Mouse (Mus musculus): ENCODE measurements at regions not wholly inside any gene's neighbourhood (a gene's known extent, or its start where the extent isn't known, plus 50 kb on each side); places are given as distances from the start of the nearest gene placed in this dataset.

DNA sequence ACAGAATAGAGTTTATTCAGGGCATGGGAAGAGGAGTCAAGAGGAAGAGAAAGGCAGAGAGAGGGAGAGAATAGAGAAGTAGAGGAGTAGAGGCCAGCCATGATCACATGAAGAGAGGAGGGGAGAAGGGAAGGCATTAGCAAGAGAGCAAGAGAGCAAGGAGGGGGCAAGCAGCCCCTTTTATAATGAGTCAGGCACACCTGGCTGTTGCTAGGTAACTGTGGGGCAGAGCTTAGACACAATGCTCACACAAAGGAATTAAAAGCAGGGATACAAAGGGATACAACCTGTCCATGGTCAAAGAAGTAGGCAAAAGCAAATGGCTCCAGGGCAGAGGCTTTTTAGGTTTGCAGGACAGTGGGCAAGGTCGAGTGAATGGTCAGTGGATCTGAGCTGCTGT, 153.5 kb upstream of the Rreb1 start:
- no peaks in the 10 kb centered on the region for H3K9me3 ChIP-seq (replicated peaks)
- no peak overlapping the region for H3K4me3 ChIP-seq
- H3K4me2 ChIP-seq: no peak overlapping the region
- H3K27me3 ChIP-seq: no peaks in the 10 kb centered on the region
- no peak overlapping the region for H3K27ac ChIP-seq
- 59% methylated on average over 1 of the region's 1 CpGs for WGBS
- H3K36me3 ChIP-seq: no peaks in the 10 kb centered on the region
- H3K9ac ChIP-seq: no peak overlapping the region
- ATAC-seq (replicated peaks; ENCODE audit: insufficient number of reproducible peaks, insufficient read depth, low FRiP score, low read depth): no peak
- peaks cover 37% of the 10 kb centered on the region for H3K4me1 ChIP-seq (replicated peaks)

DNA sequence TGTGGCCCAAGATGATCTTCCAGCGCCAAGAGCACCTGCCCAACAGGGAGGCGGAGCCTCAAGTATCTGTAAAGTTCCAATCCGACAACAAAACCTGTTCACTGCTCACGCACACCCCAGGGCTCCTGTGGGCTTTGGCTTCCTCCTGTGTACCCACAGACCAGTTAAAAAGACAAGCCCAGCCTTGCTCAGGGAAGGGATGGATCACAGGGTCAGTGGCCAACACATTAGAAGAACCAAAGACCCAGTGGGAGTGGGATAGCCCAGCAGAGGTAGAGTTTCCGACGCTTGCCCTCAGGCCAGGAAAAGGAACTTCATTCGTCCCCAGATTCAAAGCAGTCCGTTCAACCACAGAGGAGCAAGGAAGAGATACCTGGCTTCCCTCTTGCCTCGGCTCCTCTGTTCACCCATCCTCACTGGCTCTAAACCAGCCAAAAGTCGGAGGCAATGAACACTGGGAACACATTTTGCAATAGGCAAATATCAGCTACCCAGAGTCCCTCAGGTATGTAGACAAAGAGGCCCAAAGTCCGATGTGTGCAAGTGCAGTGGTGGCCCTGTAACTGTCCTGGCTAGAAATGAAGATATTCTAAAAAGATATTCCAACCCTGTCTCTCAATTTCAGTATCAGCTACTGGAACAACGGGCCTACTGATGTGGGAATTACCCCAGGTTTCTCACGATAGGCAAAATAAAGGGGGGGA, 152.5 kb upstream of the Rreb1 start:
- WGBS: 88% methylated on average over 13 of the region's 13 CpGs
- H3K4me1 ChIP-seq (replicated peaks): peaks cover 31% of the 10 kb centered on the region
- H3K27ac ChIP-seq: no peak overlapping the region
- H3K9ac ChIP-seq: no peak overlapping the region
- no peaks in the 10 kb centered on the region for H3K9me3 ChIP-seq (replicated peaks)
- no peak overlapping the region for H3K4me2 ChIP-seq
- no peaks in the 10 kb centered on the region for H3K36me3 ChIP-seq
- no peaks in the 10 kb centered on the region for H3K27me3 ChIP-seq
- H3K4me3 ChIP-seq: no peak overlapping the region
- no peak for ATAC-seq (replicated peaks; ENCODE audit: insufficient number of reproducible peaks, insufficient read depth, low FRiP score, low read depth)

DNA sequence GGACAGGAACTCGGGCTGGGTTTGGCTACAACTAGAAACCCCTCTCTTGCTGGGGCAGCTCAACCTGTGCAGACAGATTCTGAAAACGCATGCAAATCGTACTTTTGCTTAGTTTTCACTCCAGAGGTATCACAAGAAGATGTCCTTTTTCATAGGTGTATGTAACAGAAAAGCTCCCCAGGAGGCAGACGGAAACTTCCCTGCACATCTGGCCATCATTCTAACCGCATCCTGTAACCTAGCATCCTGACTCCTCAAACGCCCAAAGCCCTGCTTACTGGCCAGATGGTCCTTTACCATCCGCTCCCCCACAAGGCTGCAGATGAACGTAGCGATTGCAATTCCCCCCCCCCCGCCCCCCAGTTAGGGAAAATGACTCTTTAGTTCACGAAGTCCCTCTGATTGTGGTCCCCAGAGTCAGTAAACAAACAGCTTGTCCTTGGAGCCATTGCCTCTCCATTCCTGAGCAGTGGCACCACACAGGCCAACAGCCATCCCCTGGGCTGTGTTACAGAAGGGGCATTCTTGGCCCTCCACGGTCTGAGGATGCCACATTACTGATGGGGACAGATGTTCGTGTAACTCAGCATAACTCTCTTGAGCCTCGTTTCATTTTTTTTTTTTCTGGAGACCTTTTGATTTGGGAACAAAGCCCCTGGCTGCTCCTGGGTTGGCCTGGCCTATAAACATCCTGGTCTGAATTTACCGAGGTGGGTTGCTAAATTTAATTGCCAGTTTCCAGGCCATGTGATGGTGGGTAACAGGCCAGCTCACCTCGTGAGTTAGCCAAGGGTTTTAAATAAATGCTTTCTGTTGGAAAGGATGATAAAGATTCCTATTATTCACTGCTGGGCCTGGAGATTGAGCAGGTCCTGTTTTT, 149.6 kb upstream of the Rreb1 start:
- no peaks in the 10 kb centered on the region for H3K9me3 ChIP-seq (replicated peaks)
- H3K9ac ChIP-seq: no peak overlapping the region
- 63% methylated on average over 16 of the region's 16 CpGs for WGBS
- H3K4me3 ChIP-seq: no peak overlapping the region
- H3K27me3 ChIP-seq: no peaks in the 10 kb centered on the region
- ATAC-seq (replicated peaks; ENCODE audit: insufficient number of reproducible peaks, insufficient read depth, low FRiP score, low read depth): peak; percentile 11; the same call in 1 of the 2 replicates
- no peaks in the 10 kb centered on the region for H3K36me3 ChIP-seq
- H3K27ac ChIP-seq: peak overlapping the region; percentile 84
- H3K4me2 ChIP-seq: no peak overlapping the region
- H3K4me1 ChIP-seq (replicated peaks): peaks cover 22% of the 10 kb centered on the region

DNA sequence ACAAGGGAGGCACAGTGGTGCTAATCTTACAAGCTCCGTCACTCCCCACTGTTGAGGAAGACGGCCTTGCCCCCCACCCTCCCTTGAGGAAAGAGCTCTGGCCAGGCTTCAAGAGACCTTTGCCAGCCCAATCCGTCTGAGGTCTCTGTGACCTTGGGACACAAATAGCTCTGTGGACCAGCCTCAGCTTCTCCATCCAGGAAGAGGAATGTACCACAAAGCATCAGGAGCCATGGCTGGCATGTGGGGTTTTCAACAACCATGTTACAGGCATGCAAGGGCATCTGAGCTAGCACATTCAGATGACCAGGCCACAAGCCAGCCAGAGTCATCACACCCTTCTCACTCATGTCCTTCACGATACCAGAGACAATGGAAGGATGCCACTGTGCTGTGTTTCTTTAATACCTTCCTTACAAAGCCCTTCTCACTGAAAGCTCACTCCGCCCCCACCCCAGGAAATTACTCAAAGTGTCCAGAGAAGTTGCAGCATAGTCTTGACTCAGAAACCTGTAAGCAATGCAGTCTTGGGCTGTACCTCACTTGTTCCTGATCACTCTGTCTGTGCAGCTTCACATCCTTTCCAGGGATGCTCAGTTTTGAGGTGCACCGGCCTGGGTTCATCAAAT, 148.8 kb upstream of the Rreb1 start:
- Histone ChIP-seq H3K4me2 (no peak overlapping the region), H3K4me1 (replicated peaks) (peaks cover 22% of the 10 kb centered on the region), H3K27me3 (no peaks in the 10 kb centered on the region), H3K9ac (no peak overlapping the region), H3K9me3 (replicated peaks) (no peaks in the 10 kb centered on the region), H3K4me3 (no peak overlapping the region), H3K27ac (peak overlapping the region; percentile 84), H3K36me3 (no peaks in the 10 kb centered on the region)
- ATAC-seq (replicated peaks; ENCODE audit: insufficient number of reproducible peaks, insufficient read depth, low FRiP score, low read depth): peak; percentile 76
- WGBS: 37% methylated on average over 6 of the region's 6 CpGs

DNA sequence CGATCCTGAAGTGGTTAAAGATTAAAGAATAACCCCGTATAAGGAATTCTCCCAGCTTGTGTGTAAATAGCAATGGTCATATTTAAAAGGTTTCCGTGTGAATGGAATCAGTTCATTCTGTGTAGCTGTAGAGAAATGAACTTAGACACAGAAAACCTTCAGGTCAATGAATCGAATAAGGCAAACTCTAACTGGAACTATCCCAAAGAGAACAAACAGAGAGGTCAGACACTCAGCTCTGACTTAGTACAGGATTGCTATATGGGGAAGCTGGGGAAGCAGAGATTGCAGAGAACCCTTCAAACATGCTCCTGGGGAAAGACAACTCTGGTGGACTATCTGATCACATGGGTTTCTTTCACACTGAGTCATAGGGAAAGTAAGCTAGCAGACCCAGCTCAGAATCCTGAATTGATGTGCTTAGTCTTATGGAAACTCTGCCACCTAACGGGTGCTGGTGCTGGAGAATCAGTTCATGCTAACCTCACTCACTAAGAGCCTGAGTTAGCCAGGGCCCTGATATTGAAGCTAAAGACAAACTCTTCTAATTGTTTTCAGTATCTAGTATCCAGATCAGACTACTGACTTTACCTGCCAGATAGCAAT, 145.3 kb upstream of the Rreb1 start:
- Histone ChIP-seq H3K4me2 (no peak overlapping the region), H3K9ac (no peak overlapping the region), H3K9me3 (replicated peaks) (no peaks in the 10 kb centered on the region), H3K4me3 (no peak overlapping the region), H3K4me1 (replicated peaks) (peaks cover 24% of the 10 kb centered on the region), H3K27ac (no peak overlapping the region), H3K27me3 (no peaks in the 10 kb centered on the region), H3K36me3 (no peaks in the 10 kb centered on the region)
- 90% methylated on average over 5 of the region's 5 CpGs for WGBS
- no peak for ATAC-seq (replicated peaks; ENCODE audit: insufficient number of reproducible peaks, insufficient read depth, low FRiP score, low read depth)

DNA sequence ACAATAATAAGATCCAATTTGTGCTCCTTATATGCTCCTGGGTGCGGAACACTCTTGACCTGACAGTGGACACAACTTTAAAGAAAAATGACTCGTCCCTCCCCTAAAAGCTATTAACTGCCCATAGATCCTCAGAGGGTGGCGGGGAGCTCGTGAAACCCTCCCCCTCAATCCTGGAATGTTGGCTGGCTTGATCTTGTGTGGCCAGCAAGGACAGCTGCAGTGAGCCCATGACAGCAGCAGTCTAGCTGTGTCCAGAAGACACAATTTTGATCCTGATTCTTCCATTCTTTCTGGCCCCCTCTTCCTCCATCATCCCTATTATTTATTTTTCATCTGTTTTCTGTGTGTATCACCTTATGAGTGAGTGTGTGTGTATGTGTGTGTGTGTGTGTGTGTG, 141.8 kb upstream of the Rreb1 start:
- Histone ChIP-seq H3K9ac (no peak overlapping the region), H3K27ac (no peak overlapping the region), H3K4me3 (no peak overlapping the region), H3K9me3 (replicated peaks) (no peaks in the 10 kb centered on the region), H3K4me1 (replicated peaks) (peaks cover 20% of the 10 kb centered on the region), H3K4me2 (no peak overlapping the region), H3K36me3 (no peaks in the 10 kb centered on the region), H3K27me3 (no peaks in the 10 kb centered on the region)
- no peak for ATAC-seq (replicated peaks; ENCODE audit: insufficient number of reproducible peaks, insufficient read depth, low FRiP score, low read depth)
- WGBS: 74% methylated on average over 4 of the region's 4 CpGs

DNA sequence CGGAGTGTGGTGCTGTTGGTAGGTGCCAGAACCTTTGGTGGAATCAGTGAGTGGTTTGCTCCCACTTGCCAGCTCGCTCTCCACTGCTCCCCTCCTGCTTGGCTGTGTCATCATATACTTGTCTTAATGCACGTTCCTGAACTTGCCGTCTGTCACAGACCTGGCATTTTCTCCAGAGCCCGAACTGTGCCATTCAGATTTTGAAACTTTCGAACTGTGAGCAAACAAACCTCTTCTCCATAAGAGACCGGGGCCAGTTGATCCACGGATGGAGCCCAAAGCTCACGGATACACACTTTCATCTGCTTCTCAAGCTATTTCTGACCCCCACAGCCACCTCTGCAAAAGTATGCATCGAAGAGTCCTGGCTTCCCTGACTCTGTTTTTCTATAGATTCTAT, 141.0 kb upstream of the Rreb1 start:
- Histone ChIP-seq H3K4me1 (replicated peaks) (peaks cover 20% of the 10 kb centered on the region), H3K9ac (no peak overlapping the region), H3K36me3 (no peaks in the 10 kb centered on the region), H3K4me3 (no peak overlapping the region), H3K27ac (no peak overlapping the region), H3K9me3 (replicated peaks) (no peaks in the 10 kb centered on the region), H3K4me2 (no peak overlapping the region), H3K27me3 (no peaks in the 10 kb centered on the region)
- 84% methylated on average over 10 of the region's 10 CpGs for WGBS
- ATAC-seq (replicated peaks; ENCODE audit: insufficient number of reproducible peaks, insufficient read depth, low FRiP score, low read depth): no peak

DNA sequence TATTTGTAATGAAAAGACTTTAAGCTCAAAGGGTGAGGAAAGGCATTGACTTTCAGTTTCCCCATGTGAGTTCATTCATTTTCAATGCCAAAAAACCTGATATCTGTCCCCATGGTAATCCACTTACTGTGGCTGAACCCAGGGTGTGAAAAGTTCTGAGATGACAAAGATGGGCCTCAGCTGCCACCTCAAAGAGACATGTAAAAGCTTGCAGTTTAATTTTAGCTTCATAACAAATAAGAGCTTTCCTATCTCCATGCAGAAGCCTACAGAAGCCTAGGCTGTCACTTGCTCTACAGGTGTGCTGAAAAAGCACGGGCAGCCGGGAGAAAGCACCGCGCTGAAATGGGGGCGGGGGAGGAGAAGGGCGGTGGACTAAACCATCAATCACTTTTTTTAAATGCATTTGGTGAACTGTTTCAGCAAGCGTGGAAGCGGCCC, 140.1 kb upstream of the Rreb1 start:
- ATAC-seq (replicated peaks; ENCODE audit: insufficient number of reproducible peaks, insufficient read depth, low FRiP score, low read depth): 0 out of 2 replicates have a peak, but pooled peaks have one; percentile 22
- Histone ChIP-seq H3K36me3 (no peaks in the 10 kb centered on the region), H3K9me3 (replicated peaks) (no peaks in the 10 kb centered on the region), H3K4me2 (0 out of 2 replicates have a peak overlapping the region, but pooled peaks have one; percentile 4), H3K4me1 (replicated peaks) (peaks cover 23% of the 10 kb centered on the region), H3K9ac (no peak overlapping the region), H3K27ac (peak overlapping the region; percentile 49), H3K4me3 (no peak overlapping the region), H3K27me3 (no peaks in the 10 kb centered on the region)
- 28% methylated on average over 8 of the region's 8 CpGs for WGBS

DNA sequence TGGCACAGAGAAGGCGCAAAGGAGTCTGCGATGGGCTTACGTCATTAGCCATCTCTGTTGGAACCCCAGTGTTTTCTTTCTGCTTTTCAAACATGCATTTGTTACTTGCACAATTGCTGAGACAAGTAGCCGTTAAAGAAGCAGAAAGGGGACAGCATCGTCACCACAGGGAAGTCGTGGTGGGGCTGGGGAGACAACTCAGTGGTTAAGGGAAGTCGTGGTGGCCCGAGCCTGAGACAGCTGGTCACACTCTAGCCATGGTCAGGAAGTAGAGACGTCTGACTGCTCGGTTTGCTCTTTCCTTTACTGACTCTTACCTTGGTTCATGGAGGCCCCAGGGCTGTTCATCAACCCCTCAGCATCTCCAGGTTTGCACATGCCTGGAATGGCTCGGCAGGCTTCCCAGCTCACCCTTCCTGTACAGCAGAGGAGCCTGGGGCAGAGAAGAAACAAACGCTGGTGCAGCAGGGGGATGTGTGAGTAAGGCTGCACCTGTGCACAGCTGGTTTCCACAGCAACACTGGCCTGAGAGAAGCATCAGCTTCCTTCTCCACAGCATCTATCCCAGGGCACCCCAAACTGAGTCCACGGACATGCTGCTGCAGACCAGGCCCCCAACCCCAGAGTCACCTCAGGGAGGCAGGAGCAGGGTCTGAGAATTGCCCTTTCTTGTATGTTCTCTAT, 135.6 kb upstream of the Rreb1 start:
- H3K4me3 ChIP-seq: no peak overlapping the region
- no peak overlapping the region for H3K27ac ChIP-seq
- no peaks in the 10 kb centered on the region for H3K36me3 ChIP-seq
- no peak overlapping the region for H3K4me2 ChIP-seq
- H3K4me1 ChIP-seq (replicated peaks): peaks cover 34% of the 10 kb centered on the region
- H3K9ac ChIP-seq: no peak overlapping the region
- no peaks in the 10 kb centered on the region for H3K9me3 ChIP-seq (replicated peaks)
- no peaks in the 10 kb centered on the region for H3K27me3 ChIP-seq
- ATAC-seq (replicated peaks; ENCODE audit: insufficient number of reproducible peaks, insufficient read depth, low FRiP score, low read depth): no peak
- WGBS: 65% methylated on average over 13 of the region's 13 CpGs

DNA sequence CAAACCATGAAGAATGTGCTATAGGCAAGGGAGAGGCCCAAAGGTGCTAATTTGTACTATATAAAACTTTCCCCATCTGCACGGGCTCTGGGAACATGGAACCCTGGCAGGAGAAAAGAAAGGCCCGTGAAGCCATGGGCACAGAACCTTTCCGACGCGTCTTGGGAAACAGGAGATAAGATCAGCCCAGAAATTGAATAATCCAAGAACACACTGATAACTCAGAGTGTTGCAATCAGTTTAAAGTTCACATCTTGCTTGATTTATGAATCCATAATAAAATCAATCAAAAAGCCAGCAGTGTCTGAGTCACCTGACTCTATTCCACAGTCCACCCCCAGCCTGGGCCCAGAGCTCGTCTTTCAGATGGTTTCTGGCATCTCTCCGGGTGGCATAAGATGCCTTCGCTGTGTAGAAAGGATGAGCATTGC, 133.4 kb upstream of the Rreb1 start:
- Histone ChIP-seq H3K4me1 (replicated peaks) (peaks cover 23% of the 10 kb centered on the region; the same call in 1 of the 2 replicates), H3K9ac (no peak overlapping the region), H3K27me3 (no peaks in the 10 kb centered on the region), H3K27ac (no peak overlapping the region), H3K9me3 (replicated peaks) (no peaks in the 10 kb centered on the region), H3K4me3 (no peak overlapping the region), H3K4me2 (no peak overlapping the region), H3K36me3 (no peaks in the 10 kb centered on the region)
- ATAC-seq (replicated peaks; ENCODE audit: insufficient number of reproducible peaks, insufficient read depth, low FRiP score, low read depth): no peak
- WGBS: 77% methylated on average over 8 of the region's 8 CpGs

Measured in heart, embryonic 15.5 days (tissue).